Mouse (Mus musculus) hindbrain, embryonic 12.5 days (tissue): ENCODE results near the gene Nbas. TPM values are rescaled to one million over a fixed set of nuclear protein-coding genes. Genes with fewer than 3 reads are reported as not detected.

Experiments used
- ATAC-seq: fragments of 200-750 bp; cut with Nextera tagmentation; 2 replicates; pipeline ENCODE4 v1.8.0; 2017; ENCODE audit warnings: moderate TSS enrichment; ENCODE audit not compliant: low FRiP score
- H3K27ac ChIP-seq: fragments of 300-500 bp; sonication (generic); 2 replicates; pipeline ENCODE4 v1.5.1; 2016; ENCODE audit warnings: mild to moderate bottlenecking
- H3K27me3 ChIP-seq: fragments of 300-500 bp; sonication (generic); 2 replicates; pipeline ENCODE4 v1.6.1; 2016; ENCODE audit warnings: mild to moderate bottlenecking
- H3K36me3 ChIP-seq: fragments of 300-500 bp; sonication (generic); 2 replicates; pipeline ENCODE4 v1.6.1; 2016; ENCODE audit warnings: mild to moderate bottlenecking
- H3K4me1 ChIP-seq: fragments of 300-500 bp; sonication (generic); 2 replicates; pipeline ENCODE4 v1.6.1; 2016
- H3K4me2 ChIP-seq: fragments of 300-500 bp; sonication (generic); replicated peaks from 2 replicates; pipeline ENCODE4 v1.6.1; 2016; ENCODE audit warnings: mild to moderate bottlenecking
- H3K4me3 ChIP-seq: fragments of 300-500 bp; sonication (generic); 2 replicates; pipeline ENCODE4 v1.5.1; 2016; ENCODE audit warnings: mild to moderate bottlenecking
- H3K9ac ChIP-seq: fragments of 300-500 bp; sonication (generic); 2 replicates; pipeline ENCODE4 v1.6.1; 2016; ENCODE audit warnings: mild to moderate bottlenecking, moderate library complexity
- H3K9me3 ChIP-seq: fragments of 300-500 bp; sonication (generic); replicated peaks from 2 replicates; pipeline ENCODE4 v1.6.1; 2016; ENCODE audit warnings: mild to moderate bottlenecking
- WGBS: fragments of 180-500 bp; shearing (Covaris S2); methylation state at CpG from one replicate; pipeline ENCODE4 v1.1.7; 2016; 5-methylcytosine and 5-hydroxymethylcytosine counted together
- polyA plus RNA-seq: library from polyadenylated mRNA; unstranded; fragments of >200 nt; fragmentation: Nextera tagmentation; extraction: Ambion mirVana; gene quantifications from 2 replicates; pipeline ENCODE4 v1.2.1, GENCODE M21; 2016

Nbas gene
- polyA plus RNA-seq, 1 experiment from 2014 or later = 19.1 TPM

- 0 out of 2 replicates have a peak, but pooled peaks cover 2% of the 10 kb centered on the region for H3K4me1 ChIP-seq
- H3K4me2 ChIP-seq = no peak overlapping the region
- WGBS = 85% methylated on average over 4 of the region's 4 CpGs
These were observed 306.2 kb downstream of the Nbas start for GRCm38 (mm10) chr12:13575158-13575557.

DNA sequence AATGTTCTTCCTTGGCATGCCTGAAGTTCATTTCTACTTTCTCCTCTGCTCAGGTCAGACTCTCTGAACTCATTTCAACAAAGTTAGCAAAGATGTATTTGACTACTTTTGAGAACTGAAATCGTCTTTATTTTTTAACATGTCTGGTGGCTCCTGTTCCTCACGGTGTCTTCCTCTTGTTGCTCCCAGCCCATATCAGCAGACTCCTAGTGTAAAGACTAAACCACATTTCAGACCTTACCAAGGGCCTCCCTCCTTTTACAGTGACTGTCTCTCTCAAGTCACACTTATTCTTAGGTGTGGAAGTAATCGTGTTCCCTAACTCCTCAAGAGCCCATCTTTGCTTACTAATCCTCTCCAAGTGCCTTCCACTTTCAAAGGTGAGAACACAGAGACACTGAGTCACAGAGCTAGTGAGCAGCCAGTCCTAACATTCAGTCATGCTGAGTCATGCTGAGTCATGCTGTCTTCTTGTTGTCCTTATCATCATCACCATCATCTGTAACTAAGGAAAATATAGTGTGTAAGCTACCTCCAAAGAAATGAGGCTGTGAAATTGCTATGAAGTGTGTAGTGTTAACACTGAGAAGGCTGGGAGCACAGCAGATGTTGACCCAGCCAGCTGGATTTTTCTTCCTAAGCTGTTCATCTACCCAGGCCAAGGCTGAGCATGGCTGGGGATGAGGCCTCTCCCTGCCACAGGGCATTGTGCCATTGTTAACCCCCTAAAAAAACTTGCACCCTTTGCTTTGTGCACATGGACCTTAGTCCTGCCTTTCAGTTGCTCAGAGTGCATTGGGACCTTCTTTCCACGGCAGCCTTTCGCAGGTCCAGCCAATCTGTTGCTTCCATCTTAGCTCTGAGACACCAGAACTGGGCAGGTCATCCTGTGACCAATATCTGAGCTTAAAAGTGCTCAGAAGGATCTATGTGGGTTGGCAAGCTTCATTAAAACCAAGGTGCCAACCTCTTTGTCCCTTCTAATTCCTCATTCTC lies 307.0 kb downstream of the Nbas start:
- no peak for ATAC-seq

More at GRCm38 (mm10) chr12:13575158-13575557, 306.2 kb downstream of the Nbas start:
- H3K27ac ChIP-seq = no peak overlapping the region
- ATAC-seq = no peak
- no peaks in the 10 kb centered on the region for H3K27me3 ChIP-seq
- H3K9me3 ChIP-seq = no peaks in the 10 kb centered on the region
- H3K9ac ChIP-seq = no peak overlapping the region
- no peaks in the 10 kb centered on the region for H3K36me3 ChIP-seq
- no peak overlapping the region for H3K4me3 ChIP-seq

DNA sequence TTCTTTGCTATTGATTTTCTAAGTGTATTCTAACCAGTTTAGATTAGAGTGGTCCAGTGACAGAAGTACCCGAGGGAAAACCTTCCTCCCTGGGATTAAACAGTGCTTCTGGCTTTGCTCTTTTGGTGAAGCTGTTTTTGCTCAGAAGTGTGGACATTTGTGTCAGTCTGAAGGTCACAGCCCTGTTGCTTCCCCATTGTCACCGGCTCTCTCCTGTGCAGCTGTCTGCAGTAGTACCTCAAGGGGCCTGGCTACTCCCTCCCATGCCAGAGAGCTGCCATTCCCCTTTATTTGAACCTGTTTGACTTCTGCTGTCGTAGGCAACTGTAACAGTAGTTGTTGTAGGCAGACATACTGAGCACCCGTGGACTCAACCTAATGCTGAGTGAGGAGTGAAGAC lies 307.8 kb downstream of the Nbas start:
- Histone ChIP-seq H3K4me1 (0 out of 2 replicates have a peak, but pooled peaks cover 2% of the 10 kb centered on the region), H3K27me3 (no peaks in the 10 kb centered on the region), H3K4me2 (no peak overlapping the region), H3K27ac (no peak overlapping the region), H3K9ac (no peak overlapping the region), H3K4me3 (no peak overlapping the region), H3K9me3 (no peaks in the 10 kb centered on the region), H3K36me3 (no peaks in the 10 kb centered on the region)
- ATAC-seq = peak; percentile 35; the same call in 1 of the 2 replicates
- 74% methylated on average over 4 of the region's 4 CpGs for WGBS

More for the DNA sequence above, 307.0 kb downstream of the Nbas start:
- H3K9me3 ChIP-seq = no peaks in the 10 kb centered on the region
- H3K4me1 ChIP-seq = 0 out of 2 replicates have a peak, but pooled peaks cover 2% of the 10 kb centered on the region
- H3K27me3 ChIP-seq = no peaks in the 10 kb centered on the region
- H3K27ac ChIP-seq = no peak overlapping the region
- H3K4me3 ChIP-seq = no peak overlapping the region
- no peak overlapping the region for H3K9ac ChIP-seq
- no peaks in the 10 kb centered on the region for H3K36me3 ChIP-seq
- no peak overlapping the region for H3K4me2 ChIP-seq
- 93% methylated on average over 5 of the region's 5 CpGs for WGBS

DNA sequence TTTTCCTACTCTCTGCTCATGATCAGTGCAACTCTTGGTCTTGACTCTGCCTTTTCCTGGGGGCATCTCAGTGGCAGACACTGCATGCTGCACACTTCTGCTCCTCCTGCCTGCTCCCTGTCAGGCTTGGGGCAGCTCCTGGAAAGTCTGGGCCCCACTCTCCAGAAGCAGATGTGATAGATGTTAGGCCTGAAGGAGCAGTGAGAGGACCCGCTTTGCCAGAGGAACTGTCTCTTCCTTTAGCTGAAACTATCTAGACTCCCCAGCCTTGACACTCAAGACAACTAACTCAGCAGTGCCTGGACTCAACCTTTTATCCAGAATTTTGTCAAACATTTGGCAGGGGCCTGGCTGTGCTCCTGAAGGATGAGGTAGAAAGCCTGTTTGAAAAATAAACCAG lies 311.9 kb downstream of the Nbas start:
- WGBS = 96% methylated on average over 1 of the region's 1 CpGs
- 0 out of 2 replicates have a peak, but pooled peaks cover 2% of the 10 kb centered on the region for H3K4me1 ChIP-seq
- no peaks in the 10 kb centered on the region for H3K27me3 ChIP-seq
- H3K4me3 ChIP-seq = no peak overlapping the region
- no peak for ATAC-seq
- H3K9ac ChIP-seq = no peak overlapping the region
- H3K27ac ChIP-seq = no peak overlapping the region
- H3K36me3 ChIP-seq = 0 out of 2 replicates have a peak, but pooled peaks cover 9% of the 10 kb centered on the region
- no peak overlapping the region for H3K4me2 ChIP-seq
- H3K9me3 ChIP-seq = no peaks in the 10 kb centered on the region

DNA sequence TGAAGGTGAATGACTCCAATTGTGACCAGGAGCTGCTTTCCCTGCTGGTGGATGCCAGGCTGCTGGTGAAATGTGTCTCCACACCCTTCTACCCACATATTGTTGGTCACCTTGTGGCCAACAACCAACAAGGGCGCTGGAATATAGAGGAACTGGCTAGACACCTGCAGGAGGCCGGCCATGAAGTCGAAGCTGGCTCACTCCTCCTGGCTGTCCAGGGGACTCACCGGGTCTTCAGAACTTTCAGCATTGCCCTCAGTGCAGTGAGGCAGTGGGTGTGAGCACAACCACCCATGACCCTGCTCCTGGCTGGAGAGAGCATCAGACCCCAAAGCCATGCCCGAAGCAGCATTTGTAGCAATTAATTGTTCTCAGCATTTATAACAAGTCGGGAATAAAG lies 314.5 kb downstream of the Nbas start:
- no peak for ATAC-seq
- Histone ChIP-seq H3K4me3 (no peak overlapping the region), H3K36me3 (0 out of 2 replicates have a peak, but pooled peaks cover 9% of the 10 kb centered on the region), H3K4me2 (no peak overlapping the region), H3K27me3 (no peaks in the 10 kb centered on the region), H3K27ac (no peak overlapping the region), H3K4me1 (no peaks in the 10 kb centered on the region), H3K9ac (no peak overlapping the region), H3K9me3 (no peaks in the 10 kb centered on the region)
- WGBS = 94% methylated on average over 6 of the region's 6 CpGs

DNA sequence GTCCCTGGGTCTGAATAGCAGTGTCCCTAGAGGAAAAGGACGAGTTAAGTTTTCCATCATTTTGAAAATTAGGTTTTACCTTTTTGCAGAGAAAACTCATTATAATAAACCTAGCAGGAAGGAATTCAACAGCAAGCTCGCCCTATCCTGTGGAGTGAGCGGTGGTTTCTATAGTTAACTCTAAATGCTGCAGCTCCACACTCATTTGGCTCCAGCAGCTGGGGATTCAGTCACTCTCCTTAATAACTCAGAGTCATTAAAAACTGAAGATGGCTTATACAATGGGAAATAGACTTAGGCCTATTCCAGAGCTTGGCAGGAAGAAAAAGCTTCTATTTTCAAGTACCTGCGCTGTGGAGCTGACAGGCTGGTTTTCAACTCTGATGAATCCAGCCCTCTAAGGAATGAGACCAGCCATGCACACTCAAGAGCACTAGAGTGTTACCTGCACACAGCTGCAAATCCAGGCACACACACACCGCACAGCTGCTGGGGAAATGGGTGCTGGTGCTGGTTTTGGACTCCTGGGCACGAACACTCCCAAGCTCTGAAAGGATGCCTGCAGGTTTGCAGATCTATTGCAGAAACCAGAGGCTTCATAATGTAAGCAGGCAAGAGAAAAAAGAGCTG lies 316.7 kb downstream of the Nbas start:
- 0 out of 2 replicates have a peak, but pooled peaks cover 9% of the 10 kb centered on the region for H3K36me3 ChIP-seq
- no peaks in the 10 kb centered on the region for H3K9me3 ChIP-seq
- no peak overlapping the region for H3K27ac ChIP-seq
- H3K9ac ChIP-seq = no peak overlapping the region
- no peak overlapping the region for H3K4me3 ChIP-seq
- no peak for ATAC-seq
- H3K4me2 ChIP-seq = no peak overlapping the region
- H3K27me3 ChIP-seq = no peaks in the 10 kb centered on the region
- H3K4me1 ChIP-seq = no peaks in the 10 kb centered on the region
- WGBS = 90% methylated on average over 6 of the region's 6 CpGs

DNA sequence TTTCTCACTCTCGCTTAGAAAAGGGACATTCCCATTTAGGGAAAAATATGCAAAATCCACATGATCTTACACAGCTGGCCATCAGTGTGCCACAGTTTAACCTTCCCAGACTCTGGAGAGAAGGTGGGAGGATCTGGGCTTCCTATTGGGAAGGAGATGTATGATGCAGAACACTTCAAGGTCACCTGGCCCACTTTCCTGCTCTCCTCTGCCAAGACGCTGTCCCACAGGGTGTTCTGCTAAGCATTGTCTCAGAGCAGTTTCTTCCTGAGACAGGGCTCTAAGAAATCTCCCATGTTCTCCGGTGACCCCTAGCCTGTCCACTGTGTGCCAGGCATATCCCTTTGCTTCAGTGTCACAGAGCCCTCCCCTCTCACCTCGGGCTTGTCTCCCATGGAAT lies 318.7 kb downstream of the Nbas start:
- no peak overlapping the region for H3K9ac ChIP-seq
- ATAC-seq = no peak
- H3K27ac ChIP-seq = no peak overlapping the region
- no peaks in the 10 kb centered on the region for H3K9me3 ChIP-seq
- no peak overlapping the region for H3K4me3 ChIP-seq
- H3K4me1 ChIP-seq = no peaks in the 10 kb centered on the region
- WGBS = 94% methylated on average over 4 of the region's 4 CpGs
- no peaks in the 10 kb centered on the region for H3K27me3 ChIP-seq
- 0 out of 2 replicates have a peak, but pooled peaks cover 9% of the 10 kb centered on the region for H3K36me3 ChIP-seq
- H3K4me2 ChIP-seq = no peak overlapping the region

DNA sequence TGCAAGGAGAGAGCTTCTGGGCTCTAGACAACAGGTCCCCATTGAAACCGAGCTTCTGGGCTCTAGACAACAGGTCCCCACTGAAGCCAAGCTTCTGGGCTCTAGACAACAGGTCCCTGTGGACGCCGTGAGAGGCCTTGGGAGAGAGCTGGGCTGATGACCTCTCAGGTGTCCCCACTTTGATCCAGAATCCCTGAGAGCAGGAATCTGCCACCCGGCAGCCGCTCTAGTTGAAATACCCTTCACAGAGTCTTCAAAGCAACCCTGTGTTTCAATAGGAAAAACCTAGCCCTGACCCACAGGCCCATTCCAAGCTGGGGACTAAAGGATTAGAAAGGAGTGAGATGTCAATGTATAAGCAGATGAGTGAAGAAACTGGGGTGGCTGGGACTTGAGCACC lies 320.1 kb downstream of the Nbas start:
- Histone ChIP-seq H3K36me3 (0 out of 2 replicates have a peak, but pooled peaks cover under 1% of the 10 kb centered on the region), H3K4me3 (no peak overlapping the region), H3K9ac (no peak overlapping the region), H3K27me3 (no peaks in the 10 kb centered on the region), H3K9me3 (no peaks in the 10 kb centered on the region), H3K4me2 (no peak overlapping the region), H3K27ac (no peak overlapping the region), H3K4me1 (no peaks in the 10 kb centered on the region)
- ATAC-seq = no peak
- 95% methylated on average over 5 of the region's 5 CpGs for WGBS

- Histone ChIP-seq H3K9me3 (no peaks in the 10 kb centered on the region), H3K27me3 (no peaks in the 10 kb centered on the region), H3K4me3 (no peak overlapping the region), H3K36me3 (no peaks in the 10 kb centered on the region), H3K9ac (no peak overlapping the region), H3K27ac (no peak overlapping the region), H3K4me1 (0 out of 2 replicates have a peak, but pooled peaks cover 6% of the 10 kb centered on the region), H3K4me2 (no peak overlapping the region)
- peak; percentile 73 for ATAC-seq
- WGBS = 77% methylated on average over 9 of the region's 9 CpGs
These were observed 326.0 kb downstream of the Nbas start for GRCm38 (mm10) chr12:13594746-13595469.

DNA sequence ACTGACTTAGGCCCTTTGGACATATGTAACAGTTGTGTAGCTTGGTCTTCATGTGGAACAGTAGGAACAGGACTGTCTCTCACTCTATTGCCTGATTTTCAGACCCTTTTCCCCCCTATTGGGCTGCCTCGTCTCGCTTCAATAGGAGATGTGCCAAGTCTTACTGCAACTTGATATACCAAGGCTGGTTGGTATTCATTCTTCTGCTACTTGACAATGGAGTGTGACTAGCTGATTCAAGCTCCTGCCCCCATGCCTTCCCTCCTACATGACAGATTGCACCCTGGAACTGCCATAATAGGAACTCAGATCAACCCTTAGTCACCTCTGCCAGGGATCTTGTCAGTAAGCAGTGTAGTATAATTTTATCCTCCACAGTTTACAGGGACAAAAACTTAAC lies 328.1 kb downstream of the Nbas start:
- Histone ChIP-seq H3K4me2 (no peak overlapping the region), H3K4me3 (no peak overlapping the region), H3K27me3 (no peaks in the 10 kb centered on the region), H3K4me1 (0 out of 2 replicates have a peak, but pooled peaks cover 6% of the 10 kb centered on the region), H3K9ac (no peak overlapping the region), H3K27ac (no peak overlapping the region), H3K9me3 (no peaks in the 10 kb centered on the region), H3K36me3 (no peaks in the 10 kb centered on the region)
- ATAC-seq = no peak
- 69% methylated on average over 2 of the region's 2 CpGs for WGBS

DNA sequence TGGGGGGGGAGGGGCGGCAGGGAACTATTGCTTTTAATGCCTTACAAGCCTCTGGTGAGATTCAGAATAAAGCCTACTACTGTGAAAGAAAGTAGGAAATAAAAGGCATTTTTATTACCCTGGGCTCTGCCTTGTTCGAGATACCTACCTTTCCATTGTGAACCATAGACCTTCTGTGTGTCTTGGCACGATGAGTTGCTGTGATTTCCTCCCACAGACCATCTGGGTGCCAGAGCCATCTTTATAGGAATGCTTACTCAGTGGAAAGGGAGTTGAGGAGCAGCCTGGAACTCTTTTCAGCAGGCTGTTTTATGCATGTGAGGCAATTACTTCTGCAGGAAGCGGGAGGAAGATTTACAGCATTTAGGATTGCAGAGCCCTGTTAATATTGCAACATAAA lies 329.6 kb downstream of the Nbas start:
- H3K4me3 ChIP-seq = no peak overlapping the region
- no peaks in the 10 kb centered on the region for H3K36me3 ChIP-seq
- 0 out of 2 replicates have a peak, but pooled peaks cover 6% of the 10 kb centered on the region for H3K4me1 ChIP-seq
- H3K27ac ChIP-seq = no peak overlapping the region
- no peaks in the 10 kb centered on the region for H3K27me3 ChIP-seq
- no peak for ATAC-seq
- WGBS = 80% methylated on average over 4 of the region's 4 CpGs
- H3K4me2 ChIP-seq = no peak overlapping the region
- no peaks in the 10 kb centered on the region for H3K9me3 ChIP-seq
- H3K9ac ChIP-seq = no peak overlapping the region

DNA sequence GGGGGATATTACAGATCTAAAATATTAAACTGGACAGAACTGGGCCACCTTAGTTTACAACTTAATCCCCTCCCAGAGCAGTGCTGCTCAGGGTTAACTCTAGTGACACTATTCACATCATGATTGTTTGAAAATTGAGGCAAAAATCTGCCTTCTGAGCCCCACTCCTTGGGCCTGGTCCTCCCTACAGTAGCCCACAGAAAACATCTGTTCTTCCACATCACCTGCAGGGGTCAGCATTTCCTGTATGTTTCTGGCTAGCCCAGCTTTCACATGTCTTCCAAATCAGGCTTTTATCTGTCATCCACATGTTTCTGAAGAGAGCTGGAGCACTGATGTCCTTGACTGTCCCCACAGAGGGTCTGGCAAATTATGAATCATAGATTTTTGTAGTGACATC lies 333.5 kb downstream of the Nbas start:
- H3K4me2 ChIP-seq = no peak overlapping the region
- H3K4me3 ChIP-seq = no peak overlapping the region
- no peak overlapping the region for H3K27ac ChIP-seq
- H3K9me3 ChIP-seq = no peaks in the 10 kb centered on the region
- no peaks in the 10 kb centered on the region for H3K27me3 ChIP-seq
- ATAC-seq = 0 out of 2 replicates have a peak, but pooled peaks have one; percentile 26
- no peaks in the 10 kb centered on the region for H3K4me1 ChIP-seq
- no peaks in the 10 kb centered on the region for H3K36me3 ChIP-seq
- H3K9ac ChIP-seq = no peak overlapping the region
